Mouse (Mus musculus) spleen, adult 2 months (tissue): ENCODE data around the gene Fkbp2. TPM values are rescaled to one million over a fixed set of nuclear protein-coding genes. Genes with fewer than 3 reads are reported as not detected.

ENCODE experiments used
- DNase-seq, 2 experiments: peaks; one replicate each; pipeline versions ENCODE4 v3.0.0 to v3.0.0-alpha.2; 2012 to 2021; ENCODE audit warnings: low spot score in 2 of 2, low read depth in 1 of 2
- H3K27ac ChIP-seq: fragments of 200-500 bp; 2 replicates; pipeline ENCODE4 v1.5.1; 2012; ENCODE audit warnings: low read length, inconsistent platforms; ENCODE audit not compliant: insufficient read depth
- H3K27me3 ChIP-seq: fragments of 200-500 bp; 2 replicates; pipeline ENCODE4 v1.6.1; 2012; ENCODE audit warnings: mild to moderate bottlenecking, moderate library complexity, low read length, inconsistent platforms; ENCODE audit not compliant: control insufficient read depth, insufficient read depth
- H3K36me3 ChIP-seq: fragments of 200-500 bp; 2 replicates; pipeline ENCODE4 v1.6.1; 2012; ENCODE audit warnings: mild to moderate bottlenecking, low read length, inconsistent platforms; ENCODE audit not compliant: control insufficient read depth, insufficient read depth
- H3K4me1 ChIP-seq: fragments of 200-500 bp; 2 replicates; pipeline ENCODE4 v1.6.1; 2011; ENCODE audit warnings: inconsistent platforms; ENCODE audit not compliant: control insufficient read depth, insufficient read depth, insufficient read length
- H3K4me3 ChIP-seq: fragments of 200-500 bp; 2 replicates; pipeline ENCODE4 v1.5.1; 2011; ENCODE audit warnings: mild to moderate bottlenecking, inconsistent platforms; ENCODE audit not compliant: insufficient read depth, insufficient read length; ENCODE audit errors: extremely low read depth
- CTCF ChIP-seq: fragments of 200-500 bp; IDR thresholded peaks from 2 replicates; pipeline ENCODE4 v1.5.1; 2011; ENCODE audit warnings: mild to moderate bottlenecking, inconsistent platforms; ENCODE audit not compliant: insufficient read depth, insufficient read length, insufficient replicate concordance; ENCODE audit errors: extremely low read depth
- POLR2A ChIP-seq: fragments of 200-500 bp; IDR thresholded peaks from 2 replicates; pipeline ENCODE4 v1.6.1; 2011; ENCODE audit warnings: low read depth, low read length, inconsistent platforms
- WGBS: fragments of 180-500 bp; shearing (Covaris S2); methylation state at CpG from one replicate; pipeline ENCODE4 v1.1.7; 2018; 5-methylcytosine and 5-hydroxymethylcytosine counted together
- polyA plus RNA-seq: library from polyadenylated mRNA; depleted of rRNA; stranded (reverse); fragments of >200 nt; gene quantifications from 2 replicates; pipeline ENCODE4 v1.2.3, GENCODE M21; 2012; rRNA removed

The Fkbp2 gene
- polyA plus RNA-seq: 22.1 and 26.2 TPM in 2 replicates

DNA sequence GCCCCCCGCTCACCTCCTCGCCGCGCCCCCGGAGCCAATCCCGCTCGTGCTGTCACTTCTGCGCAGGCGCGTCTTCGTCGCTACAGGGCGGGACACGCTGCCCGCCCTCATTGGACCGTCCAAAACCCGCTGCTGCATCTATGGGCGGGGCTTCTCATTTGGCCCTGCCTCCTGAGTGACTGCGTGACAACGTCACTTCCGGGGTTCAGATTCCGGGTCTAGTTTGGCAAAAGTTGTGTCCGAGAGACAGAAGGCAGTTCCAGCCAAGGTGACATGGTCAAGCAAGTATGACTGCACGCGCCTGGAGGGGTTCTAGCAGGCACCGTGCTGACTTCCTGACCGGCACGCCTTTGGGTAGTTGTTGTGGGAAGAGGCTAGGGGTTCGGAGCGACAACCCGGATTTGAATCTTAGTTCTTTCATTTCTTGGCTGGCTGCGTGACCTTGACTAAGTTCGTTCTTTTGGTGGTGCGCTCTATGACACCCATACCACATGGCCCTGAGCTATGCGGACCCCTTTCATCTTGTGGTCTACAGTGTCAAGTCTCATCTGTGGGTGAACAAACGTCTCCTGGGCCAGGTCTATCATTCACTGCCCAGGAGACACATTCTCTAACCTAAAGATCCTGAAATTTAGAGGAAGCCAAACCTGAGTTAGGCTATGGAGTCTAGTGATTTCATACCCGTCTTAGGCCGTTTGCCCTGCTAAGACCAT lies at the start of gene Fkbp2:
TSS of gene Fkbp2 (minus strand) at position 121 of the 713 bp plus-strand sequence.
- TF ChIP-seq POLR2A (peak; percentile 89), CTCF (no peak)
- peak; percentile 97 to 98 for DNase-seq
- Histone ChIP-seq H3K4me3 (peak within 1 kb of the TSS; percentile 91), H3K4me1 (peaks cover 13% of the 10 kb centered on the region; the same call in 1 of the 2 replicates), H3K27ac (peak within 1 kb of the TSS; percentile 92), H3K27me3 (no peaks in the 10 kb centered on the region), H3K36me3 (peaks cover 4% of the 10 kb centered on the region; the same call in 1 of the 2 replicates)
- WGBS: under 1% methylated on average over 38 of the region's 38 CpGs

DNA sequence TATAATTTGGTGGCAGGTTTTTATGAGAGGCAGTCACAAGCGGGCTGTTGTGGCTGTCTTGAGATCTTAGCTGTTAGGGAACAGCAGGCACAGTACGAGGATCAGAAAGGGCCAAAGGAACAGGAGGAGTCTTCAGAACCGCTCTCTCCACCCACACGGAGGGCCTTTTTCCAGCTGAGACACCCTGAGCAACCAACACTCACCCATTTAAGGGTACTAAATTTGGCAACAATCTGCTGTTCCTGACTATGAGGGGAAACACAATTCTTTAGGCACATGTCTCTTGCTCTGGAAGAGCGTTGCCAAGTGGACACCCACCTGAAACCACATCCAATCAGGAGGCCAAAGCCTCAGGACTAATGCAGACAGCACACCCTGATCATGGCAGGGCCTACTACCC lies 49.2 kb upstream of the Fkbp2 start:
- WGBS: 93% methylated on average over 5 of the region's 5 CpGs

DNA sequence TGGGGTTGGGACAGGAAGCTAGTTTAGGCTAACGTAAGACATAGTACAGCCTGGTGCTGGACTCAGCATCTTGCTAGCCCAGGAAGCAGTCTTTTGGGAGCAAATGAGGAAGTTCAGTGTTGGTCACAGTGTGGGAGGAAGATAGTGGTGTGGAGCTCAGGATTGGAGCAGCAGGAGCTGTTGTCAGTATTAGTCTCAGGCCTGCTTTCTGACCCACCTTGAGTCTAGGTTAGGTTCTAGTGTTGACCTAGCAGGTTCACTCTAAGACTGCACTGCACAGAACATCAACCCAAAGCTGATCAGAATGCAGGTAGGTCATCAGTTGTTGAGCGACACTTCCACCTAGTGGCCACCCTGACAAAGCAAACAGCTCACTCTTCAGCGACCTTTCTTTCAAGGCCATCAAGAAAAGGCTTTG lies 39.9 kb upstream of the Fkbp2 start:
- WGBS: 3% methylated on average over 3 of the region's 3 CpGs
- Histone ChIP-seq H3K4me3 (no peak overlapping the region), H3K4me1 (peaks cover 10% of the 10 kb centered on the region; the same call in 1 of the 2 replicates), H3K36me3 (peaks cover 23% of the 10 kb centered on the region), H3K27ac (peak overlapping the region; percentile 95), H3K27me3 (no peaks in the 10 kb centered on the region)
- DNase-seq: peak; percentile 70 to 75
- TF ChIP-seq POLR2A: no peak
- peak; percentile 79; the same call in 1 of the 2 replicates for TF ChIP-seq CTCF

More for the DNA sequence above, 49.2 kb upstream of the Fkbp2 start:
- Histone ChIP-seq H3K36me3 (peaks cover 61% of the 10 kb centered on the region), H3K4me1 (no peaks in the 10 kb centered on the region), H3K27me3 (no peaks in the 10 kb centered on the region), H3K4me3 (no peak overlapping the region), H3K27ac (no peak overlapping the region)
- TF ChIP-seq CTCF (no peak), POLR2A (no peak)
- DNase-seq: no peak

DNA sequence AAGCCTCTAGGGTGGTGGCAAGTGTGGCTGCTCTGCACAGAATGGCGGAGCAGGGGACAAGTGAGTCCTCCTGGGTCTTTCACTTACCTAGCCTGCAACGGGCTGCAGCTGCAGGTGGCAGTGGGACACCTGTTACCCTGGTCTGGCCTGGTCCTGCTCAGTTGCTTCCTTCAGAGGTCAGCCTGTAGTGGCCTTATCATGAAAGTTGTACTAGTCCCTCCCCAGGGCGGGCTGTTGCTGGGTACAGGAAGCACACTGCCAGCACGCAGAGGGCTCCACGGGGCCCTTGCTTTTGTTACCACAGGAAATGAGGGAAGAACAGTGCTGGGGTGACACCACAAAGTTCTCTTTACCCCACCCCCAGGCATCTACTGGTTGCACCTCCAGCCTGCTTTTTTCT lies 38.9 kb upstream of the Fkbp2 start, which contains the start of gene Fermt3:
TSS of gene Fermt3 (minus strand) at position 279 of the 400 bp plus-strand sequence.
- no peak for TF ChIP-seq CTCF
- peak; percentile 37; the same call in 1 of the 2 replicates for TF ChIP-seq POLR2A
- 2% methylated on average over 5 of the region's 5 CpGs for WGBS
- Histone ChIP-seq H3K4me3 (peak within 1 kb of the TSS; percentile 73), H3K4me1 (peaks cover 10% of the 10 kb centered on the region; the same call in 1 of the 2 replicates), H3K27ac (peak within 1 kb of the TSS; percentile 95), H3K27me3 (no peaks in the 10 kb centered on the region), H3K36me3 (peaks cover 26% of the 10 kb centered on the region)
- peak; percentile 60 to 82 for DNase-seq

DNA sequence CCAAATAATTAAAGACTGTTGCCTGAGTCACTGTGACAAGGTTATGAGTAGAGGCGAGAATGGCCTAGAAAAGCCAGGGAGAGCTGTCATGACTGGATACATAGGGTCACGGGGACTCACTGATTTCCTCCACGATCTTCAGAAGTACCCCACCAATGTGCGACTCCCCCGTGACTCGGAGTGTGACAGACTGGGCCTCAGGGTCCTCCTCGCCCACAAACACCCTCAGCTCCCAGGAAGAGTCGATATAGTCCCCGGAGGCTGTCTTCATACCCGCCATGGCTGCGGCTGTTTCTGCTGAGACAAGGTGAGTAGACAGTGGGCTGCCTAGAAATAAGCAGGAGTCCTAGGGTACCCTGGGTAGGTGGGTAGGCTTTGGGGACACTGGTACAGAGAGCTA lies 38.2 kb upstream of the Fkbp2 start:
- H3K4me3 ChIP-seq: peak overlapping the region; percentile 73
- no peaks in the 10 kb centered on the region for H3K27me3 ChIP-seq
- DNase-seq: no peak
- peak overlapping the region; percentile 95 for H3K27ac ChIP-seq
- TF ChIP-seq POLR2A: no peak
- TF ChIP-seq CTCF: no peak
- WGBS: 9% methylated on average over 11 of the region's 11 CpGs
- peaks cover 30% of the 10 kb centered on the region for H3K36me3 ChIP-seq
- H3K4me1 ChIP-seq: peaks cover 10% of the 10 kb centered on the region; the same call in 1 of the 2 replicates

DNA sequence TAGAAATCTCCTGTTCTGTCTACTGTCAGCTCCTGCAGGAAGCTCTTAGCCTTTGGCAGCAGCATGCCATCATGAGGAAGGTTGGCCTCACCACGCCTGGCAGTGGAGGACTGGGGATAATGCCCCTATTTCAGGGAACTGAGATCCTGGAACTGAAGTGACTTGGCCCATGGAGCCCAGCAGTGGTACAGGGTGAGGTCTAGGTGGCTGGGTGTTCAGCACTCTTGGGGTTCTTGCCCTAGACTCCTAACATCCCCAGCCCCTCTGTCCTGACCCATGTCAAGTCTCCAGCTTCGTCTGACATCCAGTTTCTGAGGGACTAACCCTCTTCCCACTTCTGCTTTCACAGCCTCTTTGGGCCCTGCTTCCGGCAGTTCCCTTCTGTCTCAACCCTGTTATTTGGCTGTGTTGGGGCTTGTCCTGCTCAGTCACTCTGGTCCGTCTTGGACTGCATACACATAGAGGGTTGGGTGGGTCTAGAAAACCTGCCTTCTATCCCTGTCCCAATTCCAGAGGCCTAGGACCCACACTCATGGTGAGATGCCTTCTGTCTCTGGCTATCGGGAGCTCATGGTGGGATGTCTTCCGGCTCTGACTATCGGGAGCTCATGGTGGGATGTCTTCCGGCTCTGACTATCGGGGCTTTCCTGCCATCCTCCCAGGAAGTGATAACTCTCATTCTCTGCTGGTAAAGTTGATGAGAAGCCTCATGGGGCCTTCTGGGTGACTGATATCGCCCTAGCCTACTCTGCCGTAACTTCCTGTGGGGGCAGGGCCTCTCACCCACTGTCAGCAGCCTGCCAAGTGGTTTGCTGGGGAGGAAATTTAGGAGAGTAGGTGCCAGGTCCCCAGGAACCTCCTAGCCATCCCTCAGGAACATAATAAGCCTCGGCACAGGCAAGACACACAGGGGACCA lies 37.5 kb upstream of the Fkbp2 start:
- Histone ChIP-seq H3K27ac (peak overlapping the region; percentile 95), H3K4me3 (peak overlapping the region; percentile 73), H3K27me3 (no peaks in the 10 kb centered on the region), H3K36me3 (peaks cover 33% of the 10 kb centered on the region), H3K4me1 (peaks cover 10% of the 10 kb centered on the region; the same call in 1 of the 2 replicates)
- peak; percentile 20; the same call in 1 of the 2 replicates for TF ChIP-seq POLR2A
- no peak for TF ChIP-seq CTCF
- peak; percentile 60 to 70 for DNase-seq
- WGBS: 7% methylated on average over 12 of the region's 12 CpGs
